Mouse (Mus musculus): ENCODE results near the gene Slc35f1. TPM values are rescaled to one million over a fixed set of nuclear protein-coding genes. Genes with fewer than 3 reads are reported as not detected.

Gene Slc35f1
- polyA plus RNA-seq, 1 experiment from 2014 or later, result 0.02 TPM

- 73% methylated on average over 7 of the region's 7 CpGs for WGBS (ENCODE audit: insufficient replicate concordance)
- no peak for ATAC-seq (ENCODE audit: low read depth)
Measured at GRCm38 (mm10) chr10:53001136-53001535, 310.8 kb downstream of the Slc35f1 start.

GRCm38 (mm10) chr10:53006229-53007190 is 316.2 kb downstream of the Slc35f1 start:
- no peaks in the 10 kb centered on the region for H3K9me3 ChIP-seq (replicated peaks; ENCODE audit: control insufficient read depth, low read length)
- H3K27me3 ChIP-seq (ENCODE audit: control insufficient read depth, insufficient read depth, low read depth, low read length), result no peaks in the 10 kb centered on the region
- 55% methylated on average over 1 of the region's 1 CpGs for WGBS (ENCODE audit: insufficient replicate concordance)
- H3K27ac ChIP-seq (ENCODE audit: low read length), result no peak overlapping the region
- H3K9ac ChIP-seq (ENCODE audit: low read depth, low read length), result no peak overlapping the region
- H3K4me3 ChIP-seq (ENCODE audit: low read depth, low read length), result no peak overlapping the region
- H3K4me2 ChIP-seq (ENCODE audit: low read depth, low read length), result no peak overlapping the region
- H3K36me3 ChIP-seq (ENCODE audit: control insufficient read depth, insufficient read depth), result no peaks in the 10 kb centered on the region
- H3K4me1 ChIP-seq (ENCODE audit: control insufficient read depth, low read depth, low read length), result no peaks in the 10 kb centered on the region
- ATAC-seq (ENCODE audit: low read depth), result no peak

More at GRCm38 (mm10) chr10:53001136-53001535, 310.8 kb downstream of the Slc35f1 start:
- Histone ChIP-seq H3K36me3 (ENCODE audit: control insufficient read depth, insufficient read depth) (no peaks in the 10 kb centered on the region), H3K27ac (ENCODE audit: low read length) (no peak overlapping the region), H3K27me3 (ENCODE audit: control insufficient read depth, insufficient read depth, low read depth, low read length) (no peaks in the 10 kb centered on the region), H3K9ac (ENCODE audit: low read depth, low read length) (no peak overlapping the region), H3K4me2 (ENCODE audit: low read depth, low read length) (no peak overlapping the region), H3K9me3 (replicated peaks; ENCODE audit: control insufficient read depth, low read length) (no peaks in the 10 kb centered on the region), H3K4me3 (ENCODE audit: low read depth, low read length) (no peak overlapping the region), H3K4me1 (ENCODE audit: control insufficient read depth, low read depth, low read length) (no peaks in the 10 kb centered on the region)

DNA sequence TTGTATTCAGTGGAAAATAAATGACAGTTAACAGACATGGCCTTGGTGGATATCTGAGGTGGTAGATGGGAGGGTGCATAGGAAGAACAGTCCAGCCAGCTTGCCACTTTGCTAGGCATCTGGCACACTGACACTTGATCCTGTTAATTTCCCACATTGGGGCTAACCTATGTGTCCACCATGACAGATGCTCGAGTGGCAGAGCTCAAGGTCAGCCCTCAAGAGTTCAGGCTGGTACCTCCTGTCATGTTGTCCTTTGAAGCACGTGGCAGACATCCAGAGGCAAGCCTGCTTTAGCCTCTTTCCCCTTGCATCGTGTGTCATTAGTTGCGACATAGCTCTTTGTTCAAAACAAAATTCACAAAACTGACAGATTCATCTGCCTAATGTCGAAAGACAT is 323.5 kb downstream of the Slc35f1 start:
- Histone ChIP-seq H3K9me3 (replicated peaks; ENCODE audit: control insufficient read depth, low read length) (no peaks in the 10 kb centered on the region), H3K4me1 (ENCODE audit: control insufficient read depth, low read depth, low read length) (no peaks in the 10 kb centered on the region), H3K4me2 (ENCODE audit: low read depth, low read length) (no peak overlapping the region), H3K27ac (ENCODE audit: low read length) (no peak overlapping the region), H3K36me3 (ENCODE audit: control insufficient read depth, insufficient read depth) (no peaks in the 10 kb centered on the region), H3K9ac (ENCODE audit: low read depth, low read length) (no peak overlapping the region), H3K27me3 (ENCODE audit: control insufficient read depth, insufficient read depth, low read depth, low read length) (no peaks in the 10 kb centered on the region), H3K4me3 (ENCODE audit: low read depth, low read length) (no peak overlapping the region)
- 40% methylated on average over 5 of the region's 5 CpGs for WGBS (ENCODE audit: insufficient replicate concordance)
- ATAC-seq (ENCODE audit: low read depth), result no peak

GRCm38 (mm10) chr10:53028454-53028853 is 338.1 kb downstream of the Slc35f1 start:
- Histone ChIP-seq H3K9me3 (replicated peaks; ENCODE audit: control insufficient read depth, low read length) (no peaks in the 10 kb centered on the region), H3K4me2 (ENCODE audit: low read depth, low read length) (no peak overlapping the region), H3K4me1 (ENCODE audit: control insufficient read depth, low read depth, low read length) (no peaks in the 10 kb centered on the region), H3K27me3 (ENCODE audit: control insufficient read depth, insufficient read depth, low read depth, low read length) (no peaks in the 10 kb centered on the region), H3K9ac (ENCODE audit: low read depth, low read length) (no peak overlapping the region), H3K27ac (ENCODE audit: low read length) (no peak overlapping the region), H3K36me3 (ENCODE audit: control insufficient read depth, insufficient read depth) (no peaks in the 10 kb centered on the region), H3K4me3 (ENCODE audit: low read depth, low read length) (no peak overlapping the region)
- WGBS (ENCODE audit: insufficient replicate concordance), result 41% methylated on average over 4 of the region's 4 CpGs
- no peak for ATAC-seq (ENCODE audit: low read depth)

DNA sequence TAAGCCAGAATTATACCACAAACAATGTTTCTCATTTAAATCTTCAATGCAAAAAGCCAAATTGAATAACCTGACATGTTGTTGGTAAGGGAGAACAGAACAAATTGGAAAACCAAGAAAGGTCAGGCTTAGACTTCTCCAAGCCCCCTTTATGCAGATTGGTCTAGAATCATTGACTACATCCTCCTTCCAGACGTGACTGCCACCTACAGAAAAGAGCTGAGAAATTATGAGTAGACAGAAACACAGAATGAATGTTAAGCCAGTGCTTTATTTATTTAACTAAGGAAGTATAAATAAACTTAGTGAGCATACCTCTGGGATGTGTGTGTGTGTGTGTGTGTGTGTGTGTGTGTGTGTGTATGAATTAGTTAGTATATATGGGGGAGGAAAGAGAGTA is 344.9 kb downstream of the Slc35f1 start:
- H3K4me2 ChIP-seq (ENCODE audit: low read depth, low read length), result no peak overlapping the region
- no peak for ATAC-seq (ENCODE audit: low read depth)
- no peaks in the 10 kb centered on the region for H3K36me3 ChIP-seq (ENCODE audit: control insufficient read depth, insufficient read depth)
- WGBS (ENCODE audit: insufficient replicate concordance), result 16% methylated on average over 1 of the region's 1 CpGs
- H3K9me3 ChIP-seq (replicated peaks; ENCODE audit: control insufficient read depth, low read length), result no peaks in the 10 kb centered on the region
- H3K4me3 ChIP-seq (ENCODE audit: low read depth, low read length), result no peak overlapping the region
- no peaks in the 10 kb centered on the region for H3K4me1 ChIP-seq (ENCODE audit: control insufficient read depth, low read depth, low read length)
- no peak overlapping the region for H3K27ac ChIP-seq (ENCODE audit: low read length)
- H3K27me3 ChIP-seq (ENCODE audit: control insufficient read depth, insufficient read depth, low read depth, low read length), result no peaks in the 10 kb centered on the region
- no peak overlapping the region for H3K9ac ChIP-seq (ENCODE audit: low read depth, low read length)

GRCm38 (mm10) chr10:53045931-53046330 is 355.6 kb downstream of the Slc35f1 start:
- Histone ChIP-seq H3K27ac (ENCODE audit: low read length) (no peak overlapping the region), H3K36me3 (ENCODE audit: control insufficient read depth, insufficient read depth) (no peaks in the 10 kb centered on the region), H3K9me3 (replicated peaks; ENCODE audit: control insufficient read depth, low read length) (no peaks in the 10 kb centered on the region), H3K27me3 (ENCODE audit: control insufficient read depth, insufficient read depth, low read depth, low read length) (no peaks in the 10 kb centered on the region), H3K9ac (ENCODE audit: low read depth, low read length) (no peak overlapping the region), H3K4me1 (ENCODE audit: control insufficient read depth, low read depth, low read length) (no peaks in the 10 kb centered on the region), H3K4me2 (ENCODE audit: low read depth, low read length) (no peak overlapping the region), H3K4me3 (ENCODE audit: low read depth, low read length) (no peak overlapping the region)
- no peak for ATAC-seq (ENCODE audit: low read depth)

GRCm38 (mm10) chr10:53052521-53052920 is 362.2 kb downstream of the Slc35f1 start:
- no peak for ATAC-seq (ENCODE audit: low read depth)
- no peaks in the 10 kb centered on the region for H3K4me1 ChIP-seq (ENCODE audit: control insufficient read depth, low read depth, low read length)
- H3K27me3 ChIP-seq (ENCODE audit: control insufficient read depth, insufficient read depth, low read depth, low read length), result no peaks in the 10 kb centered on the region
- H3K4me2 ChIP-seq (ENCODE audit: low read depth, low read length), result no peak overlapping the region
- H3K36me3 ChIP-seq (ENCODE audit: control insufficient read depth, insufficient read depth), result no peaks in the 10 kb centered on the region
- H3K4me3 ChIP-seq (ENCODE audit: low read depth, low read length), result no peak overlapping the region
- H3K27ac ChIP-seq (ENCODE audit: low read length), result no peak overlapping the region
- H3K9ac ChIP-seq (ENCODE audit: low read depth, low read length), result no peak overlapping the region
- H3K9me3 ChIP-seq (replicated peaks; ENCODE audit: control insufficient read depth, low read length), result no peaks in the 10 kb centered on the region

DNA sequence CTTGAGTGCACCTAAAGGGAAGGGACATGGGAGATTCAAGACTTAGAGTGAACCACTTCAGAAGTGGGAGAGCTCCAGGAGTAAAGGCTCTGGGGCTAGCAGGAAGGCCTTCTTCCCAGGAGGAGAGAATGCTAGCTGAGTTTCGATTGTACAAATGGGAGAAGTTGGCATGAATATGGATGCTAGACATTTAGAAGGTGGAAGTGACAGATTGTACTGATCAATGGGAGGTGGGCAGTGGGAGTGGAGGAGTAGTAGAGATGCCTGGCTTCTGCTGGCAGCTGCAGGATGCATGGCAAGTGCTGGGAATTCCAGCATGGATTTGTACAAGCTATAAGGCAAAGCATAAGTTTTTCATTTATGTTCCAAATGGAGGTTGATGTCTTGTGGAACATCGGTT is 370.4 kb downstream of the Slc35f1 start:
- Histone ChIP-seq H3K27me3 (ENCODE audit: control insufficient read depth, insufficient read depth, low read depth, low read length) (no peaks in the 10 kb centered on the region), H3K9ac (ENCODE audit: low read depth, low read length) (no peak overlapping the region), H3K9me3 (replicated peaks; ENCODE audit: control insufficient read depth, low read length) (no peaks in the 10 kb centered on the region), H3K27ac (ENCODE audit: low read length) (no peak overlapping the region), H3K36me3 (ENCODE audit: control insufficient read depth, insufficient read depth) (no peaks in the 10 kb centered on the region), H3K4me2 (ENCODE audit: low read depth, low read length) (no peak overlapping the region), H3K4me1 (ENCODE audit: control insufficient read depth, low read depth, low read length) (no peaks in the 10 kb centered on the region), H3K4me3 (ENCODE audit: low read depth, low read length) (no peak overlapping the region)
- 62% methylated on average over 2 of the region's 2 CpGs for WGBS (ENCODE audit: insufficient replicate concordance)
- ATAC-seq (ENCODE audit: low read depth), result no peak

DNA sequence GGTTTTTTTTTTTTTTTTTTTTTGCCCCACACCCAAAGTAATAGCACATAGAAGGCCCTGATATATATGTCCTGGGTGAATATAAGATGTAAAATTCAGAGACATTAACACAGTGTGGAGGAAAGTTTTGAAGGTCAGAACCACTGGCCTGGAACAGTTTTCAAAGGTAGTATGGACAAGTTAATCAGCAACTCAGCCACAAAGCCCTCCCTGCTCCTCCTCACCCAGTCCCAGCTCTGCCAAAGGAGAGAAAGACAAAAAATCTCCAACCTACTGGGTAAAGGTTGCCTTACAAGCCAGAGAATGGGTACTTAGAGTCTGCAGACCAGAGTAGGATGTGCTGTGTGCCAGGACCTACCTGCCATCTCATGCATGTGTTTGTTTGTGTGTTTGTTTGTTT is 372.4 kb downstream of the Slc35f1 start:
- H3K4me1 ChIP-seq (ENCODE audit: control insufficient read depth, low read depth, low read length), result no peaks in the 10 kb centered on the region
- no peaks in the 10 kb centered on the region for H3K27me3 ChIP-seq (ENCODE audit: control insufficient read depth, insufficient read depth, low read depth, low read length)
- H3K9me3 ChIP-seq (replicated peaks; ENCODE audit: control insufficient read depth, low read length), result no peaks in the 10 kb centered on the region
- no peaks in the 10 kb centered on the region for H3K36me3 ChIP-seq (ENCODE audit: control insufficient read depth, insufficient read depth)
- H3K4me2 ChIP-seq (ENCODE audit: low read depth, low read length), result no peak overlapping the region
- no peak for ATAC-seq (ENCODE audit: low read depth)
- H3K4me3 ChIP-seq (ENCODE audit: low read depth, low read length), result no peak overlapping the region
- H3K9ac ChIP-seq (ENCODE audit: low read depth, low read length), result no peak overlapping the region
- H3K27ac ChIP-seq (ENCODE audit: low read length), result no peak overlapping the region
